Mouse (Mus musculus): ENCODE results near the gene Olfr1121. TPM values are rescaled to one million over a fixed set of nuclear protein-coding genes. Genes with fewer than 3 reads are reported as not detected.

Olfr1121 gene
- polyA plus RNA-seq, 1 experiment from 2014 or later, result not detected

Other genes starting within 250 kb of the Olfr1121 start
- gene Olfr1110, start 229.6 kb upstream of the Olfr1121 start, polyA plus RNA-seq (2014; fragmentation: Nextera tagmentation; extraction: Ambion mirVana), result not detected in 2 replicates
- gene Olfr1111, start 217.3 kb upstream of the Olfr1121 start, polyA plus RNA-seq (2014; fragmentation: Nextera tagmentation; extraction: Ambion mirVana), result not detected in 2 replicates
- gene Olfr1112, start 182.1 kb upstream of the Olfr1121 start, polyA plus RNA-seq (2014; fragmentation: Nextera tagmentation; extraction: Ambion mirVana), result not detected in 2 replicates
- not detected in 2 replicates for gene Olfr1113, start 160.9 kb upstream of the Olfr1121 start, polyA plus RNA-seq (2014; fragmentation: Nextera tagmentation; extraction: Ambion mirVana)
- gene Olfr1115, start 121.9 kb upstream of the Olfr1121 start, polyA plus RNA-seq (2014; fragmentation: Nextera tagmentation; extraction: Ambion mirVana), result not detected in 2 replicates
- gene Olfr1116, start 102.4 kb upstream of the Olfr1121 start, polyA plus RNA-seq (2014; fragmentation: Nextera tagmentation; extraction: Ambion mirVana), result not detected in 2 replicates
- not detected in 2 replicates for gene Olfr1118, start 62.3 kb upstream of the Olfr1121 start, polyA plus RNA-seq (2014; fragmentation: Nextera tagmentation; extraction: Ambion mirVana)
- gene Olfr1120, start 15.1 kb upstream of the Olfr1121 start, polyA plus RNA-seq (2014; fragmentation: Nextera tagmentation; extraction: Ambion mirVana), result not detected in 2 replicates
- gene Olfr1122, start 16.0 kb downstream of the Olfr1121 start, polyA plus RNA-seq (2014; fragmentation: Nextera tagmentation; extraction: Ambion mirVana), result not detected in 2 replicates
- not detected in 2 replicates for gene Olfr1123, start 46.7 kb downstream of the Olfr1121 start, polyA plus RNA-seq (2014; fragmentation: Nextera tagmentation; extraction: Ambion mirVana)
- 0.09 and 0.21 TPM in 2 replicates for gene Olfr1124, start 60.4 kb downstream of the Olfr1121 start, polyA plus RNA-seq (2014; fragmentation: Nextera tagmentation; extraction: Ambion mirVana)
- not detected in 2 replicates for gene Olfr1126, start 84.1 kb downstream of the Olfr1121 start, polyA plus RNA-seq (2014; fragmentation: Nextera tagmentation; extraction: Ambion mirVana)
- gene Pramel7, start 127.2 kb downstream of the Olfr1121 start, polyA plus RNA-seq (2014; fragmentation: Nextera tagmentation; extraction: Ambion mirVana), result not detected in 2 replicates
- gene Pramel6, start 136.7 kb downstream of the Olfr1121 start, polyA plus RNA-seq (2014; fragmentation: Nextera tagmentation; extraction: Ambion mirVana), result not detected in 2 replicates
- gene Olfr153, start 161.9 kb downstream of the Olfr1121 start, polyA plus RNA-seq (2014; fragmentation: Nextera tagmentation; extraction: Ambion mirVana), result not detected in 2 replicates
- not detected in 2 replicates for gene Olfr1128, start 175.6 kb downstream of the Olfr1121 start, polyA plus RNA-seq (2014; fragmentation: Nextera tagmentation; extraction: Ambion mirVana)
- gene Olfr1129, start 204.0 kb downstream of the Olfr1121 start, polyA plus RNA-seq (2014; fragmentation: Nextera tagmentation; extraction: Ambion mirVana), result not detected in 2 replicates
- gene Olfr1130, start 236.3 kb downstream of the Olfr1121 start, polyA plus RNA-seq (2014; fragmentation: Nextera tagmentation; extraction: Ambion mirVana), result not detected in 2 replicates